Mouse (Mus musculus) kidney, postnatal 14 days (tissue): ENCODE results near the gene Eras.
"Not testable (repeated sequence)": the region's sequence is repeated elsewhere in the genome, so short reads cannot be mapped to it uniquely, and the experiment has no call there.

Experiments
- DNase-seq: peaks from one replicate; pipeline ENCODE4 v3.0.0; 2022; ENCODE audit warnings: mixed read lengths

The Eras gene

GRCm38 (mm10) chrX:7928270-7928790, at the start of gene Eras:
Gene Eras (minus strand): TSS chrX:7928607.
- no peak for DNase-seq

DNA sequence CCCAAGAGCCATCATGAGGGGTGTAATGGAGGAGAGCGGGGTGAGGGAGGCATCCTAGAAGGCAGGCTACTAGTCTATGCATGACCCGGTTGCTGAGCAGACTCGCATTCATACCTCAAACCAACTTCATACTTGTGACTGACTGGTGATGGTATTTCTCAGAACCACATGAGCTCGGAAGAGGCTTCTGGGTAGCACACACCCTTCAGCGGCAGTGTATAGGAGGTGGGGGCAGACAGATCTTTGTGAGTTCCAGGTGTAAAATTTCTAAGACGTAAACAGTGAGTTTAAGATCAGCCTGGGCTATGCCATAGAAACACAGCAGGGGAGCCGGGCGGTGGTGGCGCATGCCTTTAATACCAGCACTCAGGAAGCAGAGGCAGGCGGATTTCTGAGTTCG, 49.5 kb upstream of the Eras start, which contains the start of gene Gata1:
Gata1 (minus strand) TSS at position 180 of the 400 bp plus-strand sequence.
- no peak for DNase-seq

DNA sequence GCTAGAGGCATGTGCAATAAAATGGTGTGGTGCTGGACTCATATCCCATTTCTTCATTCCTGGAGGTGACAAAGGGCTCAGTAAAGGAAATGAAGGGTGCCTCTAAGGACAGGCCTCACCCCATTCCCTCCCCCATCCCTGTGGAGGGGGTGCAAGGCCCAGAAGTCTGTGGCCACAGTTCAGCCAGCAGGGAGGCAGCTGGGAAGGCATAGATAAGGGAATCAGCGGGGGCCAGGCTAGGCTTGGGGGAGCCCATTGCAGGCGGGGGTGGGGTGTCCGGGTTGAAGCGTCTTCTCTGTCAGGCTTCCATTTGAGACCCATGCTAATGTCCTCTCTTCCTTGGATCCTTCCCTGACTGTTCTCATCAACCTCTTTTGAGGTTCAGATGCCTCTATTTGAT, 42.9 kb upstream of the Eras start:
- DNase-seq = no peak

DNA sequence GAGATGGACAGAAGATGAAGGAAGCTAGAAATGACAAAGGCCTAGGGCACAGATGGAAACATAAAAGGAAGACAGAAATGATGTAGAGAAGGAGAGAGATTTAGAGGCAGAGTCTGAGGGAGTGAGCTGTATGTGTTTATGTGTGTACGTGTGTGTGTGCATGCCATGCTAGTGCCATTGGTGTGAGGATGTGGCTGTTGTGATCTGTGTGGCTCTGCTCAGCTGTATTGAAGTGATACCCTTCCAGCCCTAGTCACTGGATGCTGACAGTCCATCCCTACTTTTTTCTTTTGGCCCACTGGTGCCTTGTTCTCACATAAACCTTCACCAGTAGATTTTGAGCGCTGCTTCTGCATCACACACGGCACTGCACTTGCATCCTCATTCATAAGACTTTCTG, 40.5 kb upstream of the Eras start:
- DNase-seq = no peak

- no peak for DNase-seq
Observed at GRCm38 (mm10) chrX:7968226-7968625, 39.8 kb upstream of the Eras start.

DNA sequence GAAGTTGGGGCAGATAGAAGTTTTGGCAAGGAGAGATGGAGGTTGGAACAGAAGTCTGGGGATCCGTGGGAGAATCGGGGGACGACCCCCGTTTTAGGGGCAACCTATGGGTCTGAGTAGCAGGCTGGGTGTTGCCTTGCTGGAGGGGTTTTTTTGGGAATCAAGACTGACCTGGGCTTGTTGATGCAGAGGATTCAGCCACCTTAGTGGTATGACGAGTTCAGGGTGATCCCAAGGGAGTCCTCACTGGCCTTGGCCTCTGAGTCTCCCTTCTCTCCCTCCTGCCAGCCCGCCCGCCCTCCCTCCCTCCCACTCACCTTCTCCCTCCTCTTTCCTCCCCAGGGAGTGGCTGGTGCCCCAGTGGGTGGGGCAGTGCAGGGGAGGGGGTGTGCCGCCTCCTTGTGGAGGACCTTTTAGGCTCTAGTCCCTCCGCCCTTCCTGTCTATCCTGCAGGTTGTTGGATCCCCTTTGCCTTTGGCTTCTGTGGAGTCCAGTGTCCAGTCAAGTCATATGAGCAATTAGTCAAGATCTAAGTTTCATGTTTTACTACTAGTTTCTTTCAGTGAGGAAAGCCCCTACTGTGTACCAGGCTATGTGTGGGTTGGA, 39.3 kb upstream of the Eras start:
- no peak for DNase-seq

- DNase-seq = no peak
Observed at GRCm38 (mm10) chrX:7966161-7966560, 37.8 kb upstream of the Eras start.

GRCm38 (mm10) chrX:7963829-7964626, 35.6 kb upstream of the Eras start:
- no peak for DNase-seq

DNA sequence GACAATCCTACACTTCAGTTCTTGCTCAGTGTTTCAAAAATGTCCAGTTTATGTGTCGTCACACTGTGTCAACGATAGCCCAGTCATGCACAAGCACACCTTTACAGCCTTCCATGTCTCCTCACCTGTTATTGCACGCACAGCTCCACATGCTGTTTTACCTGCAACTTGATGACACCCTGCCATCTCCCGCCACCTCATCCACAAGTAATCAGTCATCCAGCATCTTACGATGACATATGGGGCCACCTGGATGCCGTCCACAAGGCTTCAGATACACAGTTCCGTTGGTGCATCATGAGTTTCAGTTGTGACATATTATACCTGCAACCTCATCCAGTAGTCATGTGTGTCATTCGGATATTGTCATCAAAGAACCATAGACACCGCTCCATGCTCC, 30.5 kb upstream of the Eras start:
- DNase-seq = no peak

DNA sequence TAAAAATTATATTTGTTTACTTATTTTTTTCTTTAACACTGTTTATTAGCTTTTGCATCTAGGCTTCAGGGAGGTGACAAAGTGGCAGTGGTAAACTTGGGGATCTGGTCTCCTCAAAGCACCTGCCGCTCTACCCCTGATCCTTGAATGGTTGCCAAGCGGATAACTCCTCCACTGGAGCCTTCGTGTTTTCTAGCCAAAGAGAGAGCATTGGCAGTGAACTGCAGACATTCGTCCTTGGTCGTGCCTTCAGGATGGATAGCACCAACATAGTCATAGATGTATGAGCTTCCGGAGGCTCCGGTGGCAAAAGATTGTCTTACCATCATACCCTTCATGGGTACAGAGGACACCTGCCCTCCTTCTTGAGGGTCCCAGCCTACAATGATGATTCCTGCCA, 21.7 kb upstream of the Eras start:
- no peak for DNase-seq

DNA sequence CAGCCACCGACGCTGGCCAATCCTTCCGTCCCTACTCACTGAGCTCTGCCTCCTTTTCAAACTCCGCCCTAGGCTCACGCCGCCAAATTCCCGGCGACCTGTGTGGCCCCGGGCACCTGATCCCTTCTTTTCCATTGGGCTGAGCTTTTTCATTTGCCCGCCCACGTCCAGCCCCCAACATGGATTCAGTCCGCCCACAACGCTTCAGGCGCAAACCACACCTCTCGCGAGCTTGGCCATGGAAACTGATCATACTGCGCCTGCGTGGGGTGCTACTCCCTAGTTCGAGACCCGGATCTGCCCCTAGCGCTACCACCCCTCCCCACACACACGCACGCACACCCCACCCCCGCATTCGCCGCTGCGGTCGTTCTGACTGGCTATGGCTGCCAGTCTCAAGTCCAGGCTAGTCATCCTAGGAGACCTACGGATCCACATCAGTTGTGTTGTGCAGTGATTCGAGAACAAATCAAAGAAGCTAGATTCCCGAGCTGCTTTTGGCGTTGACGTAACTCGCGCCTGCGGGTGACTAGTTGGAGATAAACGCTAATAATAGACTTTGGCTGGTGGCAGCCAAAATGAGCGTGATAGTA, 19.6 kb upstream of the Eras start:
- peak; percentile 95 for DNase-seq

- peak; percentile 17 for DNase-seq
Observed at GRCm38 (mm10) chrX:7947108-7947899, 18.9 kb upstream of the Eras start, which contains the start of gene Hdac6. Gene Hdac6 (minus strand): TSS chrX:7947889.

DNA sequence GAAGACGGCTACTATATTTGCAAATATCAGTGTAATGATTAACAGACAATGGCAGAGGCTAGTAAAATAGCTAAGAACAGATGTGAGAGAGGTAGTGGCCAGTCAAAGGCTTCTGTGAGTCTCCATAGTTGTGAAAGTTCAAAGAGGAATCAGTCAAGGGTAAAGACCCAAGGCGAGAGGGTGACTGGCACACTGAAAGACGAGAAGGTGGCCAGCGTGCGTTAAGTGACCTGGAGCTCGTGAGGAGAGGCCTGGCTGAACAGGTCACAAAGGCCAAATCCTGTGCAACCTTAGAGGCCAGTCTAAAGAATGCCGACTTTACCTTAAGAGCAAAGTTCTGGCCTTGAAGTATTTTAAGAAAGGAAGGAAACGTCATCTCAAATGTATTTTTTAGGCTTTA, 17.2 kb upstream of the Eras start:
- DNase-seq = peak; percentile 11

- DNase-seq = no peak
Observed at GRCm38 (mm10) chrX:7937667-7938066, 9.3 kb upstream of the Eras start.

DNA sequence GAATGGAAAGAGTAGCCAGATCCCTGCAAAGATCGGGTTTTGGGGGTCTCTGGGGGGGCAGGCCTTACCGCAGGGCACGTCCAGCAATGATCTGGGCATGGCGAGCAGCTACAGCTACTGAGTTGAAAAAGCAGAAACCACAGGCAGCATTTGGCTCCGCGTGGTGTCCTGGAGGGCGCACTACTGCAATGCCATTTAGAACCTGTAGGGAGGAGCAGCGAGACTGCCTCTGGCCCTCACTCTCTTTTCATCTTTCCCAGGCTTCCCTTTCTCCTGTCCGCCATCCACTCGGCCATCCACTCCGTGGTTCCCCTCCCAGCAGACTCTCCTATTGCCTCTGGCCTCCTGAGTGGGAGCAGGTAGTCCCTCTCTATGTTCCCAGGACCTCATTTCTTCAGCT, 8.5 kb upstream of the Eras start:
- no peak for DNase-seq

GRCm38 (mm10) chrX:7927116-7927515, 1.3 kb downstream of the Eras start:
- DNase-seq = no peak

DNA sequence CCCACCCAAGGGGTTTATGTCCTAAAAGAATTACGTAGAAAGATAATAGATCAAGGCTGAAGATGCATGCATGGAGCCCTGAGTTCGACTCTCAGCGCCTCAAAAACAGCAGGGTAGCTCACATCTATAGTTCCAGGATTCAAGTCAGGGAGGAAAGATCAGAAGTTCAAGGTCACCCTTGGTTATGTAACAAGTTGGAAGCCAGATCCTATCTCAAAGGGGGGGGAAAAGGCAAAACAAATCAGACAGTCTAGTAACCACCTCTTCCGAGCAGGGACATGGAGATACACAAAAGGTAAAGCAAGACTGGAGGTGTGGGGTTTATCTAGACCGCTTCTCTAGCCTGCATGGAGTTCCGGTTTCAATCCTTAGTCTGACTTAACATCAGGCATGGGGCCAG, 2.1 kb downstream of the Eras start:
- DNase-seq = no peak

DNA sequence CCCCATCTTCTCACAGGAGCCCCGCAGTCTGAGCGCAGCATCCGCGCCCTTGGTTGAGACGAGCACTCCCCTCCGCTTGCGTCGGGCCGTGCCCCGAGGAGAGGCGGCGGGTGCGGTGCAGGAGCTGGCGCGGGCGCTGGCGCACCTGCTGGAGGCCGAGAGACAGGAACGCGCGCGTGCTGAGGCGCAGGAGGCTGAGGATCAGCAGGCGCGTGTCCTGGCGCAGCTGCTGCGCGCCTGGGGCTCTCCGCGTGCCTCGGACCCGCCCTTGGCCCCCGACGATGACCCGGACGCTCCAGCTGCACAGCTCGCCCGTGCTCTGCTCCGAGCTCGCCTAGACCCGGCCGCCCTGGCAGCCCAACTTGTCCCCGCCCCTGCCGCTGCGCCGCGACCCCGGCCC, 6.4 kb downstream of the Eras start:
- no peak for DNase-seq

GRCm38 (mm10) chrX:7919601-7920383, 8.6 kb downstream of the Eras start, which contains the start of gene Pcsk1n:
Gene Pcsk1n (plus strand): TSS chrX:7919822.
- no peak for DNase-seq

GRCm38 (mm10) chrX:7917960-7918359, 10.4 kb downstream of the Eras start:
- not testable (repeated sequence) for DNase-seq

- peak; percentile 23 for DNase-seq
Observed at GRCm38 (mm10) chrX:7915669-7916068, 12.7 kb downstream of the Eras start.

- DNase-seq = no peak
Observed at GRCm38 (mm10) chrX:7910473-7910872, 17.9 kb downstream of the Eras start.
